Mouse (Mus musculus) ES-Bruce4 (cell line): ENCODE data around the gene Pcp4l1. TPM values are rescaled to one million over a fixed set of nuclear protein-coding genes. Genes with fewer than 3 reads are reported as not detected.
A peak's percentile ranks its signal among the peaks of the same experiment; 100 is the strongest.

Experiments
- H3K27ac ChIP-seq: 2 replicates; pipeline ENCODE4 v1.5.1; 2012; ENCODE audit warnings: low read length, inconsistent platforms; ENCODE audit not compliant: insufficient read depth
- H3K27me3 ChIP-seq: 2 replicates; pipeline ENCODE4 v1.6.1; 2012; ENCODE audit warnings: mild to moderate bottlenecking, low read length, inconsistent platforms; ENCODE audit not compliant: control insufficient read depth, poor library complexity, insufficient read depth, severe bottlenecking
- H3K36me3 ChIP-seq: 2 replicates; pipeline ENCODE4 v1.6.1; 2012; ENCODE audit warnings: inconsistent platforms, mild to moderate bottlenecking, low read length, moderate library complexity; ENCODE audit not compliant: control insufficient read depth, poor library complexity, insufficient read depth, severe bottlenecking
- H3K4me1 ChIP-seq: one replicate; pipeline ENCODE4 v1.8.1; 2011; ENCODE audit warnings: low read length; ENCODE audit not compliant: control insufficient read depth, insufficient read depth
- H3K4me3 ChIP-seq: 2 replicates; pipeline ENCODE4 v1.5.1; 2011; ENCODE audit warnings: low read depth, mild to moderate bottlenecking, low read length
- H3K9ac ChIP-seq: 2 replicates; pipeline ENCODE4 v1.6.1; 2012; ENCODE audit warnings: low read depth, mild to moderate bottlenecking, inconsistent platforms; ENCODE audit not compliant: poor library complexity, severe bottlenecking
- H3K9me3 ChIP-seq: replicated peaks from 2 replicates; pipeline ENCODE4 v1.6.1; 2012; ENCODE audit warnings: mild to moderate bottlenecking, low read length, inconsistent platforms; ENCODE audit not compliant: control insufficient read depth, poor library complexity, insufficient read depth, severe bottlenecking
- CTCF ChIP-seq: IDR thresholded peaks from one replicate; pipeline ENCODE4 v1.8.1; 2011; ENCODE audit warnings: low read depth, low read length
- EP300 ChIP-seq: IDR thresholded peaks from 2 replicates; pipeline ENCODE4 v1.6.1; 2011; ENCODE audit warnings: low read depth, low read length; ENCODE audit not compliant: insufficient read depth
- POLR2A ChIP-seq: IDR thresholded peaks from one replicate; pipeline ENCODE4 v1.8.1; 2011; ENCODE audit warnings: low read length; ENCODE audit not compliant: insufficient read depth
- polyA plus RNA-seq: library from polyadenylated mRNA; stranded (reverse); fragments of >200 nt; gene quantifications from 2 replicates; pipeline ENCODE4 v1.2.4, GENCODE M21; 2011; ENCODE audit warnings: low read depth; ENCODE audit not compliant: missing spikeins, insufficient read depth, insufficient read length

Gene Pcp4l1
- polyA plus RNA-seq, 1 experiment, result 0.37 TPM

GRCm38 (mm10) chr1:171223796-171224195 is 27.7 kb upstream of the Pcp4l1 start:
- H3K4me3 ChIP-seq, result no peak overlapping the region
- H3K36me3 ChIP-seq, result peaks cover 3% of the 10 kb centered on the region; the same call in 1 of the 2 replicates
- no peaks in the 10 kb centered on the region for H3K9me3 ChIP-seq
- no peaks in the 10 kb centered on the region for H3K27me3 ChIP-seq
- 0 out of 2 replicates have a peak overlapping the region, but pooled peaks have one; percentile 10 for H3K27ac ChIP-seq
- H3K4me1 ChIP-seq, result peaks cover 6% of the 10 kb centered on the region
- no peak overlapping the region for H3K9ac ChIP-seq
- TF ChIP-seq POLR2A (no peak), CTCF (no peak), EP300 (no peak)

- H3K36me3 ChIP-seq, result peaks cover 3% of the 10 kb centered on the region; the same call in 1 of the 2 replicates
- H3K4me1 ChIP-seq, result peaks cover 6% of the 10 kb centered on the region
- peak overlapping the region; percentile 62 for H3K9ac ChIP-seq
- TF ChIP-seq EP300 (no peak), POLR2A (no peak), CTCF (no peak)
- no peaks in the 10 kb centered on the region for H3K27me3 ChIP-seq
- no peak overlapping the region for H3K4me3 ChIP-seq
- H3K27ac ChIP-seq, result no peak overlapping the region; the same call in 1 of the 2 replicates
- no peaks in the 10 kb centered on the region for H3K9me3 ChIP-seq
Measured at GRCm38 (mm10) chr1:171223168-171223567, 27.1 kb upstream of the Pcp4l1 start.

GRCm38 (mm10) chr1:171222238-171223155 is 26.4 kb upstream of the Pcp4l1 start, which contains the start of gene Tomm40l:
Tomm40l (minus strand) TSS chr1:171222514.
- TF ChIP-seq POLR2A (no peak), EP300 (peak; percentile 45; the same call in 1 of the 2 replicates)

GRCm38 (mm10) chr1:171221281-171222193 is 25.5 kb upstream of the Pcp4l1 start:
- peak overlapping the region; percentile 83 for H3K27ac ChIP-seq
- peaks cover 3% of the 10 kb centered on the region; the same call in 1 of the 2 replicates for H3K36me3 ChIP-seq
- no peaks in the 10 kb centered on the region for H3K27me3 ChIP-seq
- TF ChIP-seq EP300 (peak; percentile 91), CTCF (no peak), POLR2A (no peak)
- no peaks in the 10 kb centered on the region for H3K9me3 ChIP-seq
- peaks cover 4% of the 10 kb centered on the region for H3K4me1 ChIP-seq
- H3K9ac ChIP-seq, result peak overlapping the region; percentile 80
- peak overlapping the region; percentile 99 for H3K4me3 ChIP-seq

More at GRCm38 (mm10) chr1:171222238-171223155, 26.4 kb upstream of the Pcp4l1 start, which contains the start of gene Tomm40l:
- H3K9ac ChIP-seq, result peak within 1 kb of the TSS; percentile 80
- peaks cover 3% of the 10 kb centered on the region; the same call in 1 of the 2 replicates for H3K36me3 ChIP-seq
- H3K9me3 ChIP-seq, result no peaks in the 10 kb centered on the region
- peaks cover 6% of the 10 kb centered on the region for H3K4me1 ChIP-seq
- H3K4me3 ChIP-seq, result peak within 1 kb of the TSS; percentile 99
- H3K27ac ChIP-seq, result peak within 1 kb of the TSS; percentile 83
- H3K27me3 ChIP-seq, result no peaks in the 10 kb centered on the region

GRCm38 (mm10) chr1:171220871-171221270 is 24.8 kb upstream of the Pcp4l1 start:
- Histone ChIP-seq H3K4me1 (peaks cover 4% of the 10 kb centered on the region), H3K9ac (no peak overlapping the region), H3K36me3 (peaks cover 3% of the 10 kb centered on the region; the same call in 1 of the 2 replicates), H3K4me3 (peak overlapping the region; percentile 99), H3K27ac (peak overlapping the region; percentile 83), H3K27me3 (no peaks in the 10 kb centered on the region), H3K9me3 (no peaks in the 10 kb centered on the region)
- TF ChIP-seq CTCF (peak; percentile 86), POLR2A (no peak), EP300 (no peak)
